In the genomic region with DNA sequence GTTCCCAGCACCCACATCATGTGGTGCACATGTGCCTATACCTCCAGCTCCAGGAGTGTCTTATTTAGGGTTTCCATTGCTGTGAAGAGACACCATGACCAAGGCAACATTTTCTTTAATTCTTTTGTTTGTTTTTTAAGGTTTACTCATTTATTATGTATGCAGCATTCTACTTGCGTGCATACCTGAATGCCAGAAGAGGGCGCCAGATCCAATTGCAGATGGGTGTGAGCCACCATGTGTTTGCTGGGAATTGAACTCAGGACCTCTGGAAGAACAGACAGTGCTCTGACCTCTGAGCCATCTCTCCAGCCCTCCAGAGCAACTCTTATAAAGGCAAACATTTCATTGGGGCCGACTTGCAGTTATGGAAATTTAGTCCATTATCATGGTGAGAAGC, we compare ENCODE assay signal across 20 mouse cellular contexts. TPM values are rescaled to one million over a fixed set of nuclear protein-coding genes. Genes with fewer than 3 reads are reported as not detected.
DNase-seq lines count a peak whose midpoint lies in the region; ATAC-seq and TF ChIP-seq lines count a peak whose summit lies in the region.
"Had no signal": no experiment of that assay in that cellular context is flagged by ENCODE, and none has a peak within 500 bp of the region (broad histone marks: within the 10 kb centered on the region; RNA-seq: fewer than 3 reads in every experiment).

No protein-coding gene starts in this region.

- no peak overlapping the region for H3K4me3 ChIP-seq in hindbrain, postnatal 0 days (ENCODE audit: low read length)
- H3K4me3 ChIP-seq in hindbrain, embryonic 14.5 days (replicated peaks; ENCODE audit: low read length), result no peak overlapping the region
- H3K4me3 ChIP-seq in liver, postnatal 0 days (ENCODE audit: low read depth, low read length), result no peak overlapping the region
- no peak overlapping the region for H3K4me3 ChIP-seq in MEL (ENCODE audit: control insufficient read depth in 1 of 2, insufficient read depth in 1 of 2, low read depth in 2 of 2, low read length in 2 of 2)
- no peak overlapping the region for H3K4me3 ChIP-seq in stomach, postnatal 0 days (ENCODE audit: low read depth, low read length)
- H3K4me3 ChIP-seq: embryonic facial prominence, embryonic 13.5 days; heart, embryonic 15.5 days; limb, embryonic 12.5 days; liver, embryonic 15.5 days; midbrain, embryonic 13.5 days; myocyte; neural tube, embryonic 15.5 days had no signal

- TF ChIP-seq RAD21 in MEL (IDR thresholded peaks at IDR 0.05; ENCODE audit: low read depth, low read length), result no peak; the same call in 1 of the 2 replicates

- no peak for TF ChIP-seq EP300 in liver, postnatal 0 days (IDR thresholded peaks at IDR 0.05; ENCODE audit: low read depth)
- TF ChIP-seq EP300 in MEL (IDR thresholded peaks at IDR 0.05; ENCODE audit: low read depth in 1 of 2, low read length in 2 of 2), result no peak
- TF ChIP-seq EP300 in stomach, postnatal 0 days (optimal IDR thresholded peaks at IDR 0.05), result no peak

- ATAC-seq in hindbrain, postnatal 0 days, result no peak
- no peak for ATAC-seq in hindbrain, embryonic 14.5 days (ENCODE audit: low FRiP score)
- ATAC-seq in liver, postnatal 0 days, result no peak
- no peak for ATAC-seq in stomach, postnatal 0 days (ENCODE audit: low FRiP score, low TSS enrichment)
- ATAC-seq: hindbrain, embryonic 16.5 days; midbrain, embryonic 13.5 days had no signal

- no peak overlapping the region for H3K27ac ChIP-seq in hindbrain, postnatal 0 days
- H3K27ac ChIP-seq in hindbrain, embryonic 14.5 days, result no peak overlapping the region
- no peak overlapping the region for H3K27ac ChIP-seq in liver, postnatal 0 days (ENCODE audit: low read depth)
- H3K27ac ChIP-seq in MEL (ENCODE audit: control insufficient read depth, low read depth, low read length), result no peak overlapping the region
- no peak overlapping the region for H3K27ac ChIP-seq in stomach, postnatal 0 days (replicated peaks)
- H3K27ac ChIP-seq: embryonic facial prominence, embryonic 13.5 days; heart, embryonic 15.5 days; limb, embryonic 12.5 days; liver, embryonic 15.5 days; midbrain, embryonic 13.5 days; neural tube, embryonic 15.5 days had no signal

- TF ChIP-seq POLR2A in MEL (IDR thresholded peaks at IDR 0.05; ENCODE audit: control insufficient read depth in 1 of 2, insufficient read depth in 1 of 2, low read depth in 1 of 2, low read length in 2 of 2, poor library complexity in 1 of 2), result no peak

- H3K9me3 ChIP-seq in hindbrain, postnatal 0 days (ENCODE audit: low read length), result no peaks in the 10 kb centered on the region
- H3K9me3 ChIP-seq in hindbrain, embryonic 14.5 days (ENCODE audit: control insufficient read depth, low read length), result no peaks in the 10 kb centered on the region
- no peaks in the 10 kb centered on the region for H3K9me3 ChIP-seq in liver, postnatal 0 days (ENCODE audit: low read length)
- H3K9me3 ChIP-seq in MEL (replicated peaks; ENCODE audit: insufficient read depth, low read length), result no peaks in the 10 kb centered on the region
- H3K9me3 ChIP-seq in stomach, postnatal 0 days (ENCODE audit: control insufficient read depth, low read length), result no peaks in the 10 kb centered on the region
- H3K9me3 ChIP-seq: embryonic facial prominence, embryonic 13.5 days; heart, embryonic 15.5 days; limb, embryonic 12.5 days; liver, embryonic 15.5 days; midbrain, embryonic 13.5 days; neural tube, embryonic 15.5 days had no signal

- no peaks in the 10 kb centered on the region for H3K36me3 ChIP-seq in hindbrain, postnatal 0 days (ENCODE audit: insufficient read depth, low read length)
- no peaks in the 10 kb centered on the region for H3K36me3 ChIP-seq in hindbrain, embryonic 14.5 days (replicated peaks; ENCODE audit: control insufficient read depth, insufficient read depth)
- H3K36me3 ChIP-seq in liver, postnatal 0 days (replicated peaks; ENCODE audit: insufficient read depth, low read length), result no peaks in the 10 kb centered on the region
- no peaks in the 10 kb centered on the region for H3K36me3 ChIP-seq in MEL (ENCODE audit: control insufficient read depth in 1 of 2, insufficient read depth in 2 of 2, low read length in 2 of 2)
- H3K36me3 ChIP-seq in stomach, postnatal 0 days (ENCODE audit: control insufficient read depth, insufficient read depth, low read length), result no peaks in the 10 kb centered on the region
- H3K36me3 ChIP-seq: embryonic facial prominence, embryonic 13.5 days; heart, embryonic 15.5 days; limb, embryonic 12.5 days; liver, embryonic 15.5 days; midbrain, embryonic 13.5 days; neural tube, embryonic 15.5 days had no signal

- no peaks in the 10 kb centered on the region for H3K4me1 ChIP-seq in hindbrain, postnatal 0 days (ENCODE audit: insufficient read depth, low read length)
- H3K4me1 ChIP-seq in hindbrain, embryonic 14.5 days (replicated peaks; ENCODE audit: control insufficient read depth, insufficient read depth, low read length), result no peaks in the 10 kb centered on the region
- no peaks in the 10 kb centered on the region for H3K4me1 ChIP-seq in liver, postnatal 0 days (ENCODE audit: insufficient read depth)
- H3K4me1 ChIP-seq in MEL (ENCODE audit: control insufficient read depth in 1 of 2, insufficient read depth in 2 of 2, low read length in 2 of 2), result no peaks in the 10 kb centered on the region
- H3K4me1 ChIP-seq in stomach, postnatal 0 days (replicated peaks; ENCODE audit: control insufficient read depth, insufficient read depth), result no peaks in the 10 kb centered on the region
- H3K4me1 ChIP-seq: embryonic facial prominence, embryonic 13.5 days; heart, embryonic 15.5 days; limb, embryonic 12.5 days; liver, embryonic 15.5 days; midbrain, embryonic 13.5 days; neural tube, embryonic 15.5 days had no signal

- no peak overlapping the region for H3K9ac ChIP-seq in hindbrain, postnatal 0 days (replicated peaks; ENCODE audit: low read length)
- no peak overlapping the region for H3K9ac ChIP-seq in hindbrain, embryonic 14.5 days
- no peak overlapping the region for H3K9ac ChIP-seq in liver, postnatal 0 days (replicated peaks)
- no peak overlapping the region for H3K9ac ChIP-seq in MEL (ENCODE audit: control insufficient read depth, low read depth, low read length, poor library complexity, severe bottlenecking)
- H3K9ac ChIP-seq in stomach, postnatal 0 days (ENCODE audit: low read length), result no peak overlapping the region
- H3K9ac ChIP-seq: embryonic facial prominence, embryonic 13.5 days; heart, embryonic 15.5 days; limb, embryonic 12.5 days; liver, embryonic 15.5 days; midbrain, embryonic 13.5 days; neural tube, embryonic 15.5 days had no signal

- 86% methylated on average over 3 of the region's 3 CpGs for WGBS in hindbrain, postnatal 0 days
- WGBS in hindbrain, embryonic 14.5 days, result 89% methylated on average over 3 of the region's 3 CpGs
- WGBS in liver, postnatal 0 days (ENCODE audit: insufficient replicate concordance), result 82% methylated on average over 3 of the region's 3 CpGs
- 80% methylated on average over 3 of the region's 3 CpGs for WGBS in stomach, postnatal 0 days

- no peak for DNase-seq in hindbrain, postnatal 0 days (ENCODE audit: low spot score)
- no peak for DNase-seq in hindbrain, embryonic 14.5 days (ENCODE audit: low spot score)
- DNase-seq in liver, postnatal 0 days, result no peak
- DNase-seq in liver, result no peak
- no peak for DNase-seq in MEL (ENCODE audit: low read depth, low spot score)
- DNase-seq in stomach, postnatal 0 days (ENCODE audit: low spot score), result peak; percentile 9
- DNase-seq in thymus, postnatal 10 days (ENCODE audit: low spot score in 2 of 2), result no peak
- DNase-seq: adrenal gland, postnatal 14 days; cerebellum, postnatal 14 days; heart, postnatal 4 days; kidney, adult 18-20 months; lung, postnatal 14 days had no signal

- H3K4me2 ChIP-seq in hindbrain, postnatal 0 days (ENCODE audit: low read depth, low read length), result no peak overlapping the region
- no peak overlapping the region for H3K4me2 ChIP-seq in hindbrain, embryonic 14.5 days (replicated peaks)
- no peak overlapping the region for H3K4me2 ChIP-seq in liver, postnatal 0 days (ENCODE audit: low read depth, low read length)
- no peak overlapping the region for H3K4me2 ChIP-seq in stomach, postnatal 0 days (replicated peaks; ENCODE audit: low read depth)
- H3K4me2 ChIP-seq: embryonic facial prominence, embryonic 13.5 days; heart, embryonic 15.5 days; limb, embryonic 12.5 days; liver, embryonic 15.5 days; midbrain, embryonic 13.5 days; neural tube, embryonic 15.5 days had no signal

- peak; percentile 29 for TF ChIP-seq CTCF in hindbrain, postnatal 0 days (IDR thresholded peaks at IDR 0.05; ENCODE audit: low read depth)
- peak; percentile 43 for TF ChIP-seq CTCF in liver, postnatal 0 days (IDR thresholded peaks at IDR 0.05; ENCODE audit: low read depth)
- TF ChIP-seq CTCF in MEL (IDR thresholded peaks at IDR 0.05 in 2 of 3, conservative IDR thresholded peaks at IDR 0.05 in 1 of 3; ENCODE audit: control insufficient read depth in 1 of 3, insufficient read depth in 1 of 3, low read depth in 2 of 3, low read length in 3 of 3, poor library complexity in 1 of 3, severe bottlenecking in 1 of 3), result peak; percentile 27 to 33 (median 32); a peak in 5 of 6 replicates
- peak; percentile 21; the same call in 1 of the 2 replicates for TF ChIP-seq CTCF in stomach, postnatal 0 days (IDR thresholded peaks at IDR 0.05; ENCODE audit: low read depth)

- H3K79me2 ChIP-seq in MEL (ENCODE audit: control insufficient read depth, insufficient read depth, low read length, poor library complexity), result no peaks in the 10 kb centered on the region

- H3K27me3 ChIP-seq in hindbrain, postnatal 0 days (ENCODE audit: insufficient read depth, low read length), result no peaks in the 10 kb centered on the region
- no peaks in the 10 kb centered on the region for H3K27me3 ChIP-seq in hindbrain, embryonic 14.5 days (ENCODE audit: control insufficient read depth, insufficient read depth, low read length)
- H3K27me3 ChIP-seq in liver, postnatal 0 days (ENCODE audit: insufficient read depth, low read length), result no peaks in the 10 kb centered on the region
- H3K27me3 ChIP-seq in MEL (ENCODE audit: control insufficient read depth in 1 of 2, insufficient read depth in 2 of 2, low read length in 2 of 2), result no peaks in the 10 kb centered on the region; a peak in 1 of 4 replicates
- no peaks in the 10 kb centered on the region for H3K27me3 ChIP-seq in stomach, postnatal 0 days (ENCODE audit: control insufficient read depth, insufficient read depth, low read length)
- H3K27me3 ChIP-seq: embryonic facial prominence, embryonic 13.5 days; liver, embryonic 15.5 days; midbrain, embryonic 13.5 days; neural tube, embryonic 15.5 days had no signal

TF ChIP-seq in MEL, 35 proteins besides CTCF, POLR2A, EP300 and RAD21 (continues in another document):
- no peak for TF ChIP-seq JUND (IDR thresholded peaks at IDR 0.05; ENCODE audit: low read depth, low read length)

RNA-seq across cellular contexts. Expression of gene Insig1, which starts 21.2 kb away (rescaled TPM):
- 159 and 183 TPM in 2 replicates for total RNA-seq in hindbrain, postnatal 0 days (2014; rRNA removed)
- polyA plus RNA-seq in hindbrain, postnatal 0 days (2015; fragmentation: Nextera tagmentation; extraction: Ambion mirVana), result 100.0 and 102 TPM in 2 replicates
- polyA plus RNA-seq in hindbrain, embryonic 14.5 days (2014; fragmentation: Nextera tagmentation; extraction: Ambion mirVana), result 79.0 and 92.6 TPM in 2 replicates
- polyA plus RNA-seq in liver, postnatal 0 days (2015; fragmentation: Nextera tagmentation; extraction: Ambion mirVana), result 36.3 and 40.3 TPM in 2 replicates
- 71.4 and 73.2 TPM in 2 replicates for total RNA-seq in MEL (2012; rRNA removed)
- 10 to 100 TPM in 1 of 2 experiments, not detected in 1; 61.3 TPM for polyA plus RNA-seq in MEL (2012; ENCODE audit: insufficient read depth in 1 of 2, insufficient read length in 2 of 2, low read depth in 1 of 2, low replicate concordance in 2 of 2, missing spikeins in 1 of 2)
- polyA plus RNA-seq in stomach, postnatal 0 days (2015; fragmentation: Nextera tagmentation; extraction: Ambion mirVana), result 62.3 and 67.7 TPM in 2 replicates
